Mouse (Mus musculus): ENCODE data around the gene Lcorl.

The Lcorl gene

GRCm38 (mm10) chr5:45857254-45858011 lies at the start of gene Lcorl:
TSS of gene Lcorl (minus strand) at chr5:45857615.
- DNase-seq (ENCODE audit: low spot score in 2 of 2), result peak; percentile 95

- DNase-seq (ENCODE audit: low spot score in 2 of 2), result no peak
These were observed 47.3 kb upstream of the Lcorl start for GRCm38 (mm10) chr5:45904683-45905082.

GRCm38 (mm10) chr5:45903246-45903645 lies 45.8 kb upstream of the Lcorl start:
- DNase-seq (ENCODE audit: low spot score in 2 of 2), result no peak

GRCm38 (mm10) chr5:45895362-45895761 lies 37.9 kb upstream of the Lcorl start:
- DNase-seq (ENCODE audit: low spot score in 2 of 2), result no peak

GRCm38 (mm10) chr5:45893696-45894095 lies 36.3 kb upstream of the Lcorl start:
- no peak for DNase-seq (ENCODE audit: low spot score in 2 of 2)

- no peak for DNase-seq (ENCODE audit: low spot score in 2 of 2)
These were observed 18.9 kb upstream of the Lcorl start for GRCm38 (mm10) chr5:45876328-45876727.

GRCm38 (mm10) chr5:45875472-45875871 lies 18.1 kb upstream of the Lcorl start:
- no peak for DNase-seq (ENCODE audit: low spot score in 2 of 2)

GRCm38 (mm10) chr5:45874284-45875030 lies 17.0 kb upstream of the Lcorl start:
- no peak for DNase-seq (ENCODE audit: low spot score in 2 of 2)

GRCm38 (mm10) chr5:45858368-45858767 lies 953 bp upstream of the Lcorl start:
- no peak for DNase-seq (ENCODE audit: low spot score in 2 of 2)

GRCm38 (mm10) chr5:45856876-45857253 lies 550 bp downstream of the Lcorl start:
- DNase-seq (ENCODE audit: low spot score in 2 of 2), result peak in 1 of 2 experiments; percentile 42

GRCm38 (mm10) chr5:45856303-45856821 lies 1.1 kb downstream of the Lcorl start:
- peak; percentile 49 to 65 for DNase-seq (ENCODE audit: low spot score in 2 of 2)

GRCm38 (mm10) chr5:45855526-45856302 lies 1.7 kb downstream of the Lcorl start:
- no peak for DNase-seq (ENCODE audit: low spot score in 2 of 2)

GRCm38 (mm10) chr5:45844723-45845122 lies 12.7 kb downstream of the Lcorl start:
- no peak for DNase-seq (ENCODE audit: low spot score in 2 of 2)

GRCm38 (mm10) chr5:45835131-45835530 lies 22.3 kb downstream of the Lcorl start:
- no peak for DNase-seq (ENCODE audit: low spot score in 2 of 2)

GRCm38 (mm10) chr5:45811527-45811926 lies 45.9 kb downstream of the Lcorl start:
- DNase-seq (ENCODE audit: low spot score in 2 of 2), result no peak

GRCm38 (mm10) chr5:45791864-45792263 lies 65.6 kb downstream of the Lcorl start:
- DNase-seq (ENCODE audit: low spot score in 2 of 2), result no peak

- no peak for DNase-seq (ENCODE audit: low spot score in 2 of 2)
These were observed 67.2 kb downstream of the Lcorl start for GRCm38 (mm10) chr5:45790221-45790620.

GRCm38 (mm10) chr5:45757502-45758121 lies 99.8 kb downstream of the Lcorl start:
- DNase-seq (ENCODE audit: low spot score in 2 of 2), result no peak

- DNase-seq (ENCODE audit: low spot score in 2 of 2), result no peak
These were observed 119.5 kb downstream of the Lcorl start for GRCm38 (mm10) chr5:45737911-45738310.

GRCm38 (mm10) chr5:45733751-45734150 lies 123.7 kb downstream of the Lcorl start:
- DNase-seq (ENCODE audit: low spot score in 2 of 2), result no peak

GRCm38 (mm10) chr5:45718848-45719488 lies 138.4 kb downstream of the Lcorl start:
- DNase-seq (ENCODE audit: low spot score in 2 of 2), result no peak

Data from thymus, postnatal 10 days (tissue).